In the genomic region with DNA sequence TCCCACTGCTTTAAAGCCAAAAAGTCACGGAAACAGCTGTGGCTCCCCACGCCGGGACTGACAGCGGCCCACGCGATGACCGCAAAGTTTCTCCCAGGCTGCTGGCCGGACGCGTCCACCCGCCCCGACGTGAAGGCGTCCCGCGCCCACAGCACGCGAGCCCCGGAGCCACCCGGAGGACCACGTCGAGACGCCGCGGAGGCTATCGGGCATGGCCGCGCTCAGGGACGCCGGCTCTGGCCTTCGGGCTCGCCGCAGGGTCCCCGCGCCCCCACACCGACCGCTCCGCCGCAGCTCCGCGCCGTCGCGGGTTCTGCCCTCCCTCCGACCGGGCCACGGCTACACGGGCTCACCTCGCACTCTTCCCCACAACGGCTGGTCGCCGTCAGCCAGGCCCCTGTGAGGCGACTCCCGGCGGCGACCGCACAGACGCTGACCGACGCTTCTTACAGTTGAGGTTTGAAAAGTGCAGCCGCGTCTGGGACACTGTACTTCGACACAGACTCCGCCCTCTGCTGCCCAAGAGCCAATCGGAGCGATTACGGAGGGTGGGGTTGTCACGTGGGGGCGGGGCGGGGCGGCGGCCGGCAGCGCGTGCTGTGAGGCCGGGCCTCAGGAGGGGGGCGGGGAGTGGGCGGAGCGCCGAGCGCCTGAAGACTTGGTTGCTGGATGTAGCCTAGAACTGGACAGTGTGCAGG, we compare ENCODE assay signal across 8 mouse cellular contexts. TPM values are rescaled to one million over a fixed set of nuclear protein-coding genes. Genes with fewer than 3 reads are reported as not detected.
DNase-seq lines count a peak whose midpoint lies in the region; ATAC-seq lines count a peak whose summit lies in the region.

TSS of gene Stk17b (minus strand) at position 504 of the 698 bp plus-strand sequence.

- H3K27ac ChIP-seq in embryonic facial prominence, embryonic 11.5 days (replicated peaks; ENCODE audit: low read depth, low read length): no peak within 1 kb of the TSS
- H3K27ac ChIP-seq in limb, embryonic 13.5 days: peak within 1 kb of the TSS; percentile 79
- H3K27ac ChIP-seq in midbrain, embryonic 16.5 days (ENCODE audit: low read length): no peak within 1 kb of the TSS

- no peaks in the 10 kb centered on the region for H3K36me3 ChIP-seq in embryonic facial prominence, embryonic 11.5 days (replicated peaks; ENCODE audit: control insufficient read depth, insufficient read depth, low read depth, low read length)
- H3K36me3 ChIP-seq in limb, embryonic 13.5 days: no peaks in the 10 kb centered on the region
- no peaks in the 10 kb centered on the region for H3K36me3 ChIP-seq in midbrain, embryonic 16.5 days (ENCODE audit: control insufficient read depth, insufficient read depth, low read length)

- DNase-seq in layer of hippocampus, adult 11-12 months (ENCODE audit: low spot score): peak; percentile 80
- DNase-seq in layer of hippocampus, adult 9-10 months (ENCODE audit: low spot score): no peak
- peak; percentile 95 for DNase-seq in embryonic facial prominence, embryonic 11.5 days (ENCODE audit: low spot score)
- DNase-seq in heart, adult 11 months: peak; percentile 99
- peak; percentile 90 for DNase-seq in kidney, adult 18-20 months
- DNase-seq in spleen, postnatal 10 days (ENCODE audit: low spot score in 2 of 2): peak; percentile 86 to 97

- H3K4me1 ChIP-seq in embryonic facial prominence, embryonic 11.5 days (ENCODE audit: control insufficient read depth, insufficient read depth, low read length): no peaks in the 10 kb centered on the region
- no peaks in the 10 kb centered on the region for H3K4me1 ChIP-seq in limb, embryonic 13.5 days
- peaks cover 7% of the 10 kb centered on the region for H3K4me1 ChIP-seq in midbrain, embryonic 16.5 days (ENCODE audit: control insufficient read depth, insufficient read depth, low read length)

- no peaks in the 10 kb centered on the region for H3K27me3 ChIP-seq in embryonic facial prominence, embryonic 11.5 days (ENCODE audit: control insufficient read depth, insufficient read depth, low read length)
- no peaks in the 10 kb centered on the region for H3K27me3 ChIP-seq in limb, embryonic 13.5 days
- no peaks in the 10 kb centered on the region for H3K27me3 ChIP-seq in midbrain, embryonic 16.5 days (ENCODE audit: control insufficient read depth, insufficient read depth, low read depth, low read length)

- no peaks in the 10 kb centered on the region for H3K9me3 ChIP-seq in embryonic facial prominence, embryonic 11.5 days (replicated peaks; ENCODE audit: control insufficient read depth, low read length)
- no peaks in the 10 kb centered on the region for H3K9me3 ChIP-seq in limb, embryonic 13.5 days
- H3K9me3 ChIP-seq in midbrain, embryonic 16.5 days (replicated peaks; ENCODE audit: control insufficient read depth, low read length, poor library complexity, severe bottlenecking): no peaks in the 10 kb centered on the region

- H3K4me2 ChIP-seq in embryonic facial prominence, embryonic 11.5 days (ENCODE audit: low read depth, low read length): peak within 1 kb of the TSS; percentile 59
- peak within 1 kb of the TSS; percentile 74 for H3K4me2 ChIP-seq in limb, embryonic 13.5 days (replicated peaks)
- peak within 1 kb of the TSS; percentile 94 for H3K4me2 ChIP-seq in midbrain, embryonic 16.5 days (ENCODE audit: low read length)

- peak within 1 kb of the TSS; percentile 71 for H3K9ac ChIP-seq in embryonic facial prominence, embryonic 11.5 days (replicated peaks; ENCODE audit: low read length)
- peak within 1 kb of the TSS; percentile 88 for H3K9ac ChIP-seq in limb, embryonic 13.5 days
- H3K9ac ChIP-seq in midbrain, embryonic 16.5 days (ENCODE audit: low read depth, low read length): peak within 1 kb of the TSS; percentile 67

- peak; percentile 98 for ATAC-seq in embryonic facial prominence, embryonic 11.5 days (replicated peaks; ENCODE audit: insufficient number of reproducible peaks, low FRiP score, low TSS enrichment, low read depth)
- peak; percentile 98 for ATAC-seq in limb, embryonic 13.5 days (ENCODE audit: low FRiP score, low read depth)
- ATAC-seq in midbrain, embryonic 16.5 days: peak; percentile 98

- H3K4me3 ChIP-seq in embryonic facial prominence, embryonic 11.5 days (ENCODE audit: low read depth, low read length): peak within 1 kb of the TSS; percentile 64
- H3K4me3 ChIP-seq in limb, embryonic 13.5 days: peak within 1 kb of the TSS; percentile 89
- H3K4me3 ChIP-seq in midbrain, embryonic 16.5 days (ENCODE audit: low read depth, low read length): peak within 1 kb of the TSS; percentile 53

- whole genome bisulfite sequencing in embryonic facial prominence, embryonic 11.5 days: under 1% methylated on average over 70 of the region's 81 CpGs
- whole genome bisulfite sequencing in limb, embryonic 13.5 days: under 1% methylated on average over 75 of the region's 81 CpGs
- under 1% methylated on average over 63 of the region's 81 CpGs for WGBS in midbrain, embryonic 16.5 days

RNA-seq across cellular contexts. Expression of gene Stk17b, which starts in this region (rescaled TPM):
- 11.3 and 13.3 TPM in 2 replicates for polyA plus RNA-seq in embryonic facial prominence, embryonic 11.5 days (2014; fragmentation: Nextera tagmentation; extraction: Ambion mirVana)
- 15.0 and 16.3 TPM in 2 replicates for polyA plus RNA-seq in limb, embryonic 13.5 days (2015; fragmentation: Nextera tagmentation; extraction: Ambion mirVana)
- 3.4 and 5.1 TPM in 2 replicates for polyA plus RNA-seq in midbrain, embryonic 16.5 days (2015; fragmentation: Nextera tagmentation; extraction: Ambion mirVana)
